Mouse (Mus musculus): ENCODE data around the gene Tma7.

Tma7 gene

GRCm38 (mm10) chr9:109039681-109040080, 42.7 kb downstream of the Tma7 start:
- DNase-seq: no peak

GRCm38 (mm10) chr9:109038901-109039364, 43.5 kb downstream of the Tma7 start:
- DNase-seq: no peak

GRCm38 (mm10) chr9:109038086-109038895, 44.1 kb downstream of the Tma7 start, which contains the start of gene Shisa5:
Shisa5 (plus strand) TSS chr9:109038565.
- no peak for DNase-seq

GRCm38 (mm10) chr9:109032435-109032834, 50.0 kb downstream of the Tma7 start:
- no peak for DNase-seq

- DNase-seq: no peak
Observed at GRCm38 (mm10) chr9:109031686-109032085, 50.7 kb downstream of the Tma7 start.

GRCm38 (mm10) chr9:109031001-109031400, 51.4 kb downstream of the Tma7 start:
- DNase-seq: no peak

GRCm38 (mm10) chr9:109030312-109030711, 52.1 kb downstream of the Tma7 start:
- no peak for DNase-seq

- no peak for DNase-seq
Observed at GRCm38 (mm10) chr9:109028919-109029318, 53.5 kb downstream of the Tma7 start.

- DNase-seq: no peak
Observed at GRCm38 (mm10) chr9:109028421-109028820, 54.0 kb downstream of the Tma7 start.

GRCm38 (mm10) chr9:109027521-109027920, 54.9 kb downstream of the Tma7 start:
- no peak for DNase-seq
